Mouse (Mus musculus): ENCODE measurements at regions not wholly inside any gene's neighbourhood (a gene's known extent, or its start where the extent isn't known, plus 50 kb on each side); places are given as distances from the start of the nearest gene placed in this dataset.

DNA sequence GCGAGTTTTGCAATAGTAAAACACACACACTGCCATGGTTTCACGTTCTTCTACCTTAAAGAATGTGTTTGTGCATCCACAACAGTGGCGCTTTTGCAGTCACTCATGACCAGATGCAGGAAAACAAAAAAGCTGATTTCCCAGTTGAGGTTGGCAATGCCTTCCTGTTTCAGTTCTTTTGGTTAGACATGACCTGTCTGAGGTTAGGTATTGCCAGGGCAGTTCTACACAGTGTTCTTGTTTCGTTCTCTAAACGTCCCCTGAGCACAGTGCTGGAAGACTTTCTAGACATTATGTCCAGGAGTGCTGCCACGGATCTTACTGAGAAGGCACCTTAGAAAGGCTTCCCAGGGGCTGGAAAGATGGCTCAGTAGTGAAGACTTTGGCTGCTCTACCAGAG, 62.9 kb upstream of the Npy start:
- Histone ChIP-seq H3K9ac (replicated peaks; ENCODE audit: low read length, poor library complexity, severe bottlenecking) (no peak overlapping the region), H3K4me3 (ENCODE audit: low read depth, low read length) (no peak overlapping the region), H3K4me1 (ENCODE audit: insufficient read depth, low read length) (no peaks in the 10 kb centered on the region), H3K27me3 (ENCODE audit: insufficient read depth, low read length) (no peaks in the 10 kb centered on the region), H3K36me3 (ENCODE audit: insufficient read depth, low read length) (no peaks in the 10 kb centered on the region), H3K4me2 (ENCODE audit: low read depth, low read length, poor library complexity, severe bottlenecking) (no peak overlapping the region), H3K27ac (ENCODE audit: low read depth, low read length) (no peak overlapping the region), H3K9me3 (ENCODE audit: low read length) (no peaks in the 10 kb centered on the region)
- 92% methylated on average over 6 of the region's 6 CpGs for WGBS
- DNase-seq (ENCODE audit: low spot score) = no peak
- TF ChIP-seq CTCF (IDR thresholded peaks at IDR 0.05) = no peak
- ATAC-seq (ENCODE audit: low FRiP score) = no peak

DNA sequence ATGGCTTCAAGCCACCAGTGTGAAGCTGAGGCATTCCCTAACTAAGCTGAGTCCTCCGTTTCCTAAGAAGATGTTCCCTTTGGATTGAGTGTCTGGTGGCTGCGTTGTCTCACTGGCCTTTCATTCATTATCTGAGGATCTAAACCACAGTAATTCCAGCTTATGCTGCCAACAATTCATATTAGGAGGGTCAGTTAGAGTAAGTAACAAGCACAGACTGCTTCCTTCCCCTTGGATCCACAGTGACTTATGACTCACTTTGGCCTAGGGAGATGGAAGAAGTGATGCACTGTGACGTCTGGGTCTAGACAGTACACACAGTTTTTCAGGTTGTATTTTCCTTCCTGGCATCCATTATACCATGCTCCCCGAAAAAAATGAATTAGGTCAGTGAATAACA, 57.8 kb upstream of the Npy start:
- DNase-seq (ENCODE audit: low spot score) = no peak
- TF ChIP-seq CTCF (IDR thresholded peaks at IDR 0.05) = no peak
- Histone ChIP-seq H3K4me1 (ENCODE audit: insufficient read depth, low read length) (no peaks in the 10 kb centered on the region), H3K4me2 (ENCODE audit: low read depth, low read length, poor library complexity, severe bottlenecking) (no peak overlapping the region), H3K27ac (ENCODE audit: low read depth, low read length) (no peak overlapping the region), H3K27me3 (ENCODE audit: insufficient read depth, low read length) (no peaks in the 10 kb centered on the region), H3K36me3 (ENCODE audit: insufficient read depth, low read length) (no peaks in the 10 kb centered on the region), H3K9me3 (ENCODE audit: low read length) (no peaks in the 10 kb centered on the region), H3K9ac (replicated peaks; ENCODE audit: low read length, poor library complexity, severe bottlenecking) (no peak overlapping the region), H3K4me3 (ENCODE audit: low read depth, low read length) (no peak overlapping the region)
- no peak for ATAC-seq (ENCODE audit: low FRiP score)
- 84% methylated on average over 4 of the region's 4 CpGs for WGBS

DNA sequence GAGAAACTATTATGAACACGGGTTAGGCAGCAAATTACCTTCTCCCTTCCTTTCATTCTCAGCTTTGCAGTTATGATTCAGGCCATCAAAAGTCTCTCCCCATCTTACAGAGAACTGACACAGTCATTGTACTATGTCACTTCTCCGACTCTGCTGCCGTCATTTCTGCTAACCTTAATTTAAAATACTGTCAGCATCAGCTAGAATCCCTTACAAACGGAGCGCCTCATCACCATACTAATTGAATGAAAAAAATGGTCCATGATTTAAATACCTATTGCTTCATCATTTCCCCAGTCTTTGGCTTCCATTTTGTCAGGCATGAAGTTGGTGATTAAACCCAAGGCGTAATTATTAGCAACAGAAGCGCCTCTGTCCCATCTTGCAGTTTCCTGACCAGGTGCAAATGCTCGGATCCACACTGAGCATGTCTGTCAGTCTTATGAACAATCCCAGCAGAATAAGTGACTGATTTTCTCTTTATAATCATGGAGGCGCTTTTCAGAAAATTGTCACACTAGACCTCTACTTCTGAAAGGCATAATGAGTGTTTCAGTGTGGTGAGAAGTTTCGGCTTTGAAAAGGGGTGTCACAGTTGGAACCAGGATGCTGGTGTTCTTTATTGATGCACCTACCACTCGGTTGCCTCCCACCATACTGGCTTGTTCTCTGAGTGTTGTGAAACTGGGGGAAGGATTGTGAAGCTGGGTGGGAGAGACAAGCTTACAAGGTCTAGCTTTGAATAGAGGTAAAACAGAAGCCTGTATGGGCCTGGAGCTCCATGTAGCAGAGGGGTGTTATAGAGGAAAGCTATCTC, 52.4 kb upstream of the Npy start:
- no peaks in the 10 kb centered on the region for H3K9me3 ChIP-seq (ENCODE audit: low read length)
- no peak for ATAC-seq (ENCODE audit: low FRiP score)
- H3K9ac ChIP-seq (replicated peaks; ENCODE audit: low read length, poor library complexity, severe bottlenecking) = no peak overlapping the region
- H3K36me3 ChIP-seq (ENCODE audit: insufficient read depth, low read length) = no peaks in the 10 kb centered on the region
- TF ChIP-seq CTCF (IDR thresholded peaks at IDR 0.05) = no peak
- no peak overlapping the region for H3K27ac ChIP-seq (ENCODE audit: low read depth, low read length)
- 68% methylated on average over 11 of the region's 11 CpGs for WGBS
- H3K4me2 ChIP-seq (ENCODE audit: low read depth, low read length, poor library complexity, severe bottlenecking) = no peak overlapping the region
- no peaks in the 10 kb centered on the region for H3K27me3 ChIP-seq (ENCODE audit: insufficient read depth, low read length)
- DNase-seq (ENCODE audit: low spot score) = no peak
- H3K4me1 ChIP-seq (ENCODE audit: insufficient read depth, low read length) = no peaks in the 10 kb centered on the region
- no peak overlapping the region for H3K4me3 ChIP-seq (ENCODE audit: low read depth, low read length)
